Mouse (Mus musculus) limb, embryonic 15.5 days (tissue): Measurements from ENCODE around the gene Tmem202. TPM values are rescaled to one million over a fixed set of nuclear protein-coding genes. Genes with fewer than 3 reads are reported as not detected.

Experiments used
- ATAC-seq: fragments of 200-750 bp; cut with Nextera tagmentation; 2 replicates; pipeline ENCODE4 v1.8.0; 2017; ENCODE audit warnings: low read depth, moderate TSS enrichment; ENCODE audit not compliant: insufficient number of reproducible peaks, low FRiP score, low TSS enrichment
- H3K27ac ChIP-seq: fragments of 300-500 bp; sonication (generic); 2 replicates; pipeline ENCODE4 v1.5.1; 2015; ENCODE audit warnings: moderate library complexity, mild to moderate bottlenecking, inconsistent platforms
- H3K27me3 ChIP-seq: fragments of 300-500 bp; sonication (generic); 2 replicates; pipeline ENCODE4 v1.6.1; 2015; ENCODE audit warnings: inconsistent platforms
- H3K36me3 ChIP-seq: fragments of 300-500 bp; sonication (generic); 2 replicates; pipeline ENCODE4 v1.6.1; 2015; ENCODE audit warnings: inconsistent platforms
- H3K4me1 ChIP-seq: fragments of 300-500 bp; sonication (generic); 2 replicates; pipeline ENCODE4 v1.6.1; 2015; ENCODE audit warnings: inconsistent platforms
- H3K4me2 ChIP-seq: fragments of 300-500 bp; sonication (generic); 2 replicates; pipeline ENCODE4 v1.6.1; 2015; ENCODE audit warnings: mild to moderate bottlenecking, inconsistent platforms
- H3K4me3 ChIP-seq: fragments of 300-500 bp; sonication (generic); 2 replicates; pipeline ENCODE4 v1.5.1; 2015; ENCODE audit warnings: mild to moderate bottlenecking, inconsistent platforms
- H3K9ac ChIP-seq: fragments of 300-500 bp; sonication (generic); 2 replicates; pipeline ENCODE4 v1.6.1; 2015; ENCODE audit warnings: inconsistent platforms
- H3K9me3 ChIP-seq: fragments of 300-500 bp; sonication (generic); 2 replicates; pipeline ENCODE4 v1.6.1; 2016; ENCODE audit warnings: inconsistent platforms
- WGBS: fragments of 180-500 bp; shearing (Covaris S2); methylation state at CpG from one replicate; pipeline ENCODE4 v1.1.7; 2015; 5-methylcytosine and 5-hydroxymethylcytosine counted together
- polyA plus RNA-seq: library from polyadenylated mRNA; unstranded; fragments of >200 nt; fragmentation: Nextera tagmentation; extraction: Ambion mirVana; gene quantifications from 2 replicates; pipeline ENCODE4 v1.2.1, GENCODE M21; 2015

The Tmem202 gene
- polyA plus RNA-seq, 1 experiment from 2014 or later: not detected

GRCm38 (mm10) chr9:59552610-59553009 is 13.0 kb upstream of the Tmem202 start:
- ATAC-seq: no peak
- 84% methylated on average over 5 of the region's 5 CpGs for WGBS
- no peak overlapping the region for H3K9ac ChIP-seq
- no peak overlapping the region for H3K27ac ChIP-seq
- H3K4me2 ChIP-seq: no peak overlapping the region
- H3K36me3 ChIP-seq: peaks cover 29% of the 10 kb centered on the region
- H3K4me1 ChIP-seq: no peaks in the 10 kb centered on the region
- H3K27me3 ChIP-seq: no peaks in the 10 kb centered on the region
- no peaks in the 10 kb centered on the region for H3K9me3 ChIP-seq
- no peak overlapping the region for H3K4me3 ChIP-seq

DNA sequence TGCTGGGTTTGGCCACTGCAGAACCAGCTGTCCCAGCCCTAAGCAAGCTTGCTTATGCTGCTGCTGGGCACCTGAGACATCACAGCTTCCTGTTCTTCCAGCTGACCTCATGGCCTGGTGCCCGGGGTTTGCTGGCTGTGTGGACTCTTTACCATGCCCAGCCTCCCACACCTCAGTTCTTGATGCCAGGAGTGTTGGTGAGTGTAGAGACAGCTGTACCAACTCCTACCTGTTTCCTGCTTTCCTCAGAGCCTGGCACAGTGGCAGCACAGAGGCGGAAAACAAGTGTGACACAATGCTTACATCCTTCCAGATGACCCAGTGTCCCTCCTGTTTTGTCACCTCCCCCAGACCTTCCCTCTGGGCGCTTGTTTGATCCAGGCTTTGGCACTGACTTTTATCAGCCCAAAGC is 12.0 kb upstream of the Tmem202 start:
- Histone ChIP-seq H3K4me2 (no peak overlapping the region), H3K9me3 (no peaks in the 10 kb centered on the region), H3K27me3 (no peaks in the 10 kb centered on the region), H3K27ac (no peak overlapping the region), H3K36me3 (peaks cover 20% of the 10 kb centered on the region), H3K4me3 (no peak overlapping the region), H3K4me1 (no peaks in the 10 kb centered on the region), H3K9ac (no peak overlapping the region)
- ATAC-seq: no peak
- 72% methylated on average over 3 of the region's 3 CpGs for WGBS

DNA sequence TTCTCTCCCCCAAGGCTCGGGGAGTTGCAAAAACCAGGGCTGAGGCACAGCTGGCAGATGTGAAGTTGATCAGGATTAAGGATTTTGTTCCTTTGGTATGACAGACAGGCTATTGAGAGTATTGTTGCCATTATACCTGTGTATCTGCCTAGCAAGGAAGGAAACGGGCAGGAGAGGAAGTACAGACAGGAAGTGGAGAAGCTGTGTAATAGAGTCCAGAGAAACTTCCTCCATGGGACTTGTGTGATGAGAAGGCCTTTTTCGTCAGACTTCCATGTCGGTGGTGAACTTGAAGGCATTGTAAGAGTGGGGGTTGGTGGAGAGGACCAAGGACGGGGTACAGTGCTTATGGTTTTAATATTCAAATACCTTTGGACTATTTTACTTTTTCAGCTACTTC is 11.4 kb upstream of the Tmem202 start:
- H3K9me3 ChIP-seq: no peaks in the 10 kb centered on the region
- peaks cover 20% of the 10 kb centered on the region for H3K36me3 ChIP-seq
- no peaks in the 10 kb centered on the region for H3K4me1 ChIP-seq
- H3K4me3 ChIP-seq: no peak overlapping the region
- 77% methylated on average over 5 of the region's 5 CpGs for WGBS
- no peak overlapping the region for H3K4me2 ChIP-seq
- no peaks in the 10 kb centered on the region for H3K27me3 ChIP-seq
- H3K27ac ChIP-seq: no peak overlapping the region
- no peak for ATAC-seq
- no peak overlapping the region for H3K9ac ChIP-seq

DNA sequence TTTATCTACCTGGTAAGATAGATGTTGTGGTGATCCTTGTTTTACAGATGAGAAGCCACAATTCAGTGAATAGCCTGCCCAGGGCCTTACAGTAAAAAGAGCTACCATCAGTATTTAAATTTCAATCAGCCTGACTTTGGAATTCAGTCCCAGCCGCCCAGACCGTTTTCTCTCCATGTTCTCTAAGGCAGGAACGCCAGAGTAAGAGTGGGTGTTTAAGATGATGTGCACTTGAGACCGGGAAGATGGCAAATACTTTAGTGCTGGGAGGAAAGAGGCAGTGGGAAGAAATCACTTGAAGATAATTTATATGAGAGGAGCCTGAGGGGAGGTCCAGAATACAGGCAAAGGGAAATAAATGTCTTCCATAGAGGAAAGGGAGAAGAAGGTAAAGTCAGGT is 10.4 kb upstream of the Tmem202 start:
- no peak for ATAC-seq
- Histone ChIP-seq H3K27me3 (no peaks in the 10 kb centered on the region), H3K36me3 (peaks cover 13% of the 10 kb centered on the region), H3K9ac (no peak overlapping the region), H3K4me2 (no peak overlapping the region), H3K27ac (no peak overlapping the region), H3K4me3 (no peak overlapping the region), H3K9me3 (no peaks in the 10 kb centered on the region), H3K4me1 (no peaks in the 10 kb centered on the region)
- 85% methylated on average over 4 of the region's 4 CpGs for WGBS

DNA sequence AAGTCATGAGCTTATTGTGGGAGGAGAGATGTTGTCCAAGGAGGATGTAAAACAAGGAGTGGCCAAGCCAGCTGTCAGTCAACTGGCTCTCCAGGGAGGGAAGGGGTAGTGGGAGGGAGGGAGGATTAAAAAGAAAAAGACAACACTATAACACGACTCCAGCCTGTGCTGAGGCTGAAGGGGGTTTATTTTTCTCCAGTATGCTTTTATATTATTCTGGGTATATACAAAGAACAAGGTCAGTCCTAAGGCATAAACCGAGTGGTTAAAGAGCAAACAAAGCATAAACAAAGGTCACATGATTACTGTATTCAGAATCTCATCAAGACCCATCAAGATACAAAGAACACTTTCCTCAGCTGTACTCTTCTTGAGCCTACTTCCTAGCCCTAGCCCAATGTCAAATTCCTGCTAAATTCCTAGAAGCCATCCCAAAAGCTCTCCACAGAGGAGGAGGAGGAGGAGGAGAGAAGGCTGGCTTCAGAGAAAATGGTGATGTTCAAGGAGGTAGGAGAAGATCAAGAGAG is 9.4 kb upstream of the Tmem202 start:
- H3K4me2 ChIP-seq: no peak overlapping the region
- 72% methylated on average over 2 of the region's 2 CpGs for WGBS
- no peak for ATAC-seq
- H3K9me3 ChIP-seq: no peaks in the 10 kb centered on the region
- no peaks in the 10 kb centered on the region for H3K27me3 ChIP-seq
- no peak overlapping the region for H3K27ac ChIP-seq
- peaks cover 4% of the 10 kb centered on the region; the same call in 1 of the 2 replicates for H3K36me3 ChIP-seq
- no peaks in the 10 kb centered on the region for H3K4me1 ChIP-seq
- H3K9ac ChIP-seq: no peak overlapping the region
- H3K4me3 ChIP-seq: no peak overlapping the region

- Histone ChIP-seq H3K27me3 (no peaks in the 10 kb centered on the region), H3K27ac (no peak overlapping the region), H3K4me3 (no peak overlapping the region), H3K9ac (no peak overlapping the region), H3K4me2 (no peak overlapping the region), H3K9me3 (no peaks in the 10 kb centered on the region), H3K36me3 (no peaks in the 10 kb centered on the region), H3K4me1 (no peaks in the 10 kb centered on the region)
- no peak for ATAC-seq
- 89% methylated on average over 1 of the region's 1 CpGs for WGBS
These were observed 8.2 kb upstream of the Tmem202 start for GRCm38 (mm10) chr9:59547869-59548268.

DNA sequence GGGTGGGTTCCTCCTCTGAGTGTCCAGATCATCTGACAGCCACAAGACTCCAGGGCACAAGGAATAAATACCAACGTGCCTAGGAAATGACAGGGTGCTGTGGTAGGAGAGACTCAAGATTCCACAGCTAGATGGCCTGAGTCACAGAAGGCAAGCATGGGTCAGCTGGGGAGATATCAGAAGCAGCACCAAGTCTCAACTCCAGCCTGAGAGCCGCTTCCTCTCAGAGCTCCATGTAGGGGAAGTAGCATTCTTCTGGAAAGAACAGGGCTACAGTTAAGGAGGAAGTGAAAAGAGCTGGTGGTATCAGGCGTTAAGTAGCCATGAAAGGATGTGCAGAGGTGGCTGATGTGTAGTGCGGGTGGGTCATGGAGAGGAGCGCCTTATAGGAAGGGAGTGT is 5.1 kb upstream of the Tmem202 start:
- WGBS: 82% methylated on average over 5 of the region's 5 CpGs
- H3K4me3 ChIP-seq: no peak overlapping the region
- H3K4me2 ChIP-seq: no peak overlapping the region
- H3K9me3 ChIP-seq: no peaks in the 10 kb centered on the region
- H3K9ac ChIP-seq: no peak overlapping the region
- H3K27ac ChIP-seq: no peak overlapping the region
- no peak for ATAC-seq
- no peaks in the 10 kb centered on the region for H3K36me3 ChIP-seq
- no peaks in the 10 kb centered on the region for H3K27me3 ChIP-seq
- H3K4me1 ChIP-seq: peaks cover 15% of the 10 kb centered on the region

DNA sequence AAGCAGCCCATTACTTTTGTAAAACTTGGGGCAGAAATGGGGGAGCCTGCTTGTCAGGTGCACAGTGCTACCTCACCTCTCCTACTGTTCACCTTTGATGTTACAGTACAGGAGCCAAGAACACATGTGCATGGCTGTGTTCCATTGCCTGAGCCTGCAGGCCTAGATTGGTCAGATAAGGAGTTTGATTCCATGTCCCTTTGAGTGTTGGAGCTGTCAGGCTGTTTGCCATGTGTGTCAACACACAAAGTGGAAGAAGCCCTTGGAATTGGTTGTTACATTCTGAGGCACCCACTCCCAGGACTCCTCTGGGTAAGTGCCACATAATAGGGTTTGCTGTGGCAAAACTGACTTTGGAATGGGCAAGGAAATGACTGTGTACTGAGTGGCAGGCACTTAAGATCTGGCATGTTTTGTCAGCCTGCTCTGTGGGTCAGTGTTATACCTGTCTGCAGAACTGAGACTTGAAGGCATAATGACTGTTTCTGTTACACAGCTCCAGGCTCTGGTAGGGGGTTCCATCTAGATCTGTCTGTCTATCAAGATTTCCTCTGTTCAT is 3.2 kb upstream of the Tmem202 start:
- no peak overlapping the region for H3K9ac ChIP-seq
- H3K4me3 ChIP-seq: no peak overlapping the region
- ATAC-seq: no peak

DNA sequence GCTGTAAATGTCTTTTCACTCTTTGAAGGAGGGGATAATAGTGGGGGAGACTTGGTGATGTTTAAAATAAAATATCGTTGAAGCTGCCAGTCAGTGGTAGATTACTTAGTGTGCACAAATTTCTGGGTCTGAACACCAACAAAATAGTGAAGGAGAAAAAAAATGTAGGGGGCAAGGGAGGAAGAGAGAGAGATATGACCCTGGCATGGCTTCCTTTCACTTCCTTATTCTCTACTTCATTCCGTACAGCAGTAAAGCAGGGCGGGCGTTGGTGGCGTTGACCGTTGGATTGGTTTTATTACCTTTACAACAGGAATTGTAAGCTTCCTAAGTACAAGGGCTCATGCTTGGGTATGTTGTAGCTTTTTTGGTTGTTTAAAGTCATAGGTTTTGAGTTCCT is 2.0 kb upstream of the Tmem202 start:
- H3K4me3 ChIP-seq: no peak overlapping the region
- WGBS: 84% methylated on average over 6 of the region's 6 CpGs
- no peak for ATAC-seq

More for the DNA sequence above, 3.2 kb upstream of the Tmem202 start:
- Histone ChIP-seq H3K4me2 (no peak overlapping the region), H3K9me3 (no peaks in the 10 kb centered on the region), H3K36me3 (no peaks in the 10 kb centered on the region), H3K27ac (no peak overlapping the region), H3K4me1 (peaks cover 20% of the 10 kb centered on the region), H3K27me3 (0 out of 2 replicates have a peak, but pooled peaks cover 5% of the 10 kb centered on the region)

DNA sequence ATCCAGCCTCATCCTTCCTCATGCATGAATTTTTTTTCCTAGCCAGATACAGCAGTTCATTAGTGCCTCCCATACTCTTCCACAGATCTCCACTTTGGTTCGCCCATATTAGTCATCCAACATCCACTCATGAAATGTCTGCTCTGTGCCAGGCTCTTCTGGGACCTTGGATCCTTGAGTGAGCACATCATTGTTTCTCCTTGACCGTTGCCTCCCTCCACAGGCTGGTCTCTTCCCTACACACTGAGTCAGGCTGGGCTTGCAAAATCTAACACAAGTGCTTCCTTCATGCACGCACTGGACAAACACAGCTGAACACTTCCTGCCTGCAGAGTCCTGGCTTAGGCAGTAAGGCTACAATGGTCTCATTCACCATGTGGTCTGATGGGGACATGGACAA is 2.0 kb downstream of the Tmem202 start:
- Histone ChIP-seq H3K9me3 (no peaks in the 10 kb centered on the region), H3K9ac (no peak overlapping the region), H3K36me3 (no peaks in the 10 kb centered on the region), H3K27ac (no peak overlapping the region), H3K4me3 (no peak overlapping the region), H3K4me1 (peaks cover 19% of the 10 kb centered on the region), H3K27me3 (0 out of 2 replicates have a peak, but pooled peaks cover 5% of the 10 kb centered on the region), H3K4me2 (no peak overlapping the region)
- 74% methylated on average over 3 of the region's 3 CpGs for WGBS
- no peak for ATAC-seq

More for the DNA sequence above, 2.0 kb upstream of the Tmem202 start:
- Histone ChIP-seq H3K36me3 (no peaks in the 10 kb centered on the region), H3K9ac (no peak overlapping the region), H3K27me3 (0 out of 2 replicates have a peak, but pooled peaks cover 5% of the 10 kb centered on the region), H3K27ac (no peak overlapping the region), H3K4me1 (peaks cover 20% of the 10 kb centered on the region), H3K4me2 (no peak overlapping the region), H3K9me3 (no peaks in the 10 kb centered on the region)

- H3K4me1 ChIP-seq: peaks cover under 1% of the 10 kb centered on the region; the same call in 1 of the 2 replicates
- 58% methylated on average over 4 of the region's 4 CpGs for WGBS
- H3K9ac ChIP-seq: no peak overlapping the region
- H3K27ac ChIP-seq: no peak overlapping the region
- H3K4me3 ChIP-seq: no peak overlapping the region
- no peak for ATAC-seq
- H3K4me2 ChIP-seq: no peak overlapping the region
- 0 out of 2 replicates have a peak, but pooled peaks cover 5% of the 10 kb centered on the region for H3K27me3 ChIP-seq
- H3K9me3 ChIP-seq: no peaks in the 10 kb centered on the region
- no peaks in the 10 kb centered on the region for H3K36me3 ChIP-seq
These were observed 5.8 kb downstream of the Tmem202 start for GRCm38 (mm10) chr9:59533889-59534288.

- H3K36me3 ChIP-seq: no peaks in the 10 kb centered on the region
- no peak for ATAC-seq
- H3K27me3 ChIP-seq: 0 out of 2 replicates have a peak, but pooled peaks cover 5% of the 10 kb centered on the region
- no peaks in the 10 kb centered on the region for H3K9me3 ChIP-seq
- H3K4me3 ChIP-seq: no peak overlapping the region
- 54% methylated on average over 2 of the region's 2 CpGs for WGBS
- H3K27ac ChIP-seq: no peak overlapping the region
- no peak overlapping the region for H3K9ac ChIP-seq
- H3K4me2 ChIP-seq: no peak overlapping the region
- no peaks in the 10 kb centered on the region for H3K4me1 ChIP-seq
These were observed 6.2 kb downstream of the Tmem202 start for GRCm38 (mm10) chr9:59533422-59533821.

GRCm38 (mm10) chr9:59531645-59532044 is 8.0 kb downstream of the Tmem202 start:
- WGBS: 50% methylated on average over 5 of the region's 5 CpGs
- no peak for ATAC-seq

More at GRCm38 (mm10) chr9:59531645-59532044, 8.0 kb downstream of the Tmem202 start:
- Histone ChIP-seq H3K4me3 (no peak overlapping the region), H3K27me3 (no peaks in the 10 kb centered on the region), H3K4me2 (no peak overlapping the region), H3K9me3 (no peaks in the 10 kb centered on the region), H3K36me3 (no peaks in the 10 kb centered on the region), H3K27ac (no peak overlapping the region), H3K9ac (no peak overlapping the region), H3K4me1 (no peaks in the 10 kb centered on the region)
